Mouse (Mus musculus): Measurements from ENCODE around the gene Vmn2r53. TPM values are rescaled to one million over a fixed set of nuclear protein-coding genes. Genes with fewer than 3 reads are reported as not detected.
"Not testable (repeated sequence)": the region's sequence is repeated elsewhere in the genome, so short reads cannot be mapped to it uniquely, and the experiment has no call there.

The Vmn2r53 gene
- 0.08 TPM in 1 of 2 replicates, not detected in the other for polyA plus RNA-seq (2016; fragmentation: Nextera tagmentation; extraction: Ambion mirVana)

GRCm38 (mm10) chr7:12608688-12609087 lies at the start of gene Vmn2r53:
Vmn2r53 (minus strand) TSS chr7:12608788.
- H3K27ac ChIP-seq, result no peak within 1 kb of the TSS
- no peaks in the 10 kb centered on the region for H3K36me3 ChIP-seq
- no peak within 1 kb of the TSS for H3K4me3 ChIP-seq
- no peaks in the 10 kb centered on the region for H3K27me3 ChIP-seq (replicated peaks)
- H3K4me2 ChIP-seq (replicated peaks), result no peak within 1 kb of the TSS
- H3K9ac ChIP-seq, result no peak within 1 kb of the TSS
- peaks cover 20% of the 10 kb centered on the region for H3K9me3 ChIP-seq
- H3K4me1 ChIP-seq, result no peaks in the 10 kb centered on the region
- no peak for ATAC-seq (ENCODE audit: low FRiP score, low read depth)

- H3K36me3 ChIP-seq; H3K27me3 ChIP-seq (replicated peaks); H3K9ac ChIP-seq; H3K4me3 ChIP-seq; H3K4me2 ChIP-seq (replicated peaks); ATAC-seq (ENCODE audit: low FRiP score, low read depth); H3K9me3 ChIP-seq; H3K4me1 ChIP-seq; H3K27ac ChIP-seq: not testable (repeated sequence)
- WGBS, result 81% methylated on average over 3 of the region's 4 CpGs
These were observed 31.6 kb upstream of the Vmn2r53 start, which contains the start of gene Vmn2r54 for GRCm38 (mm10) chr7:12640219-12640618. Vmn2r54 (minus strand) TSS chr7:12640319.

Other genes starting within 250 kb of the Vmn2r53 start
- gene Vmn1r84, start 239.5 kb downstream of the Vmn2r53 start, polyA plus RNA-seq (2016; fragmentation: Nextera tagmentation; extraction: Ambion mirVana), result 0.05 TPM in 1 of 2 replicates, not detected in the other
- gene Zfp551, start 186.0 kb downstream of the Vmn2r53 start, polyA plus RNA-seq (2016; fragmentation: Nextera tagmentation; extraction: Ambion mirVana), result 4.9 and 5.3 TPM in 2 replicates
- 42.3 and 47.6 TPM in 2 replicates for gene Zfp606, start 130.5 kb downstream of the Vmn2r53 start, polyA plus RNA-seq (2016; fragmentation: Nextera tagmentation; extraction: Ambion mirVana)
- gene 2900092C05Rik, start 96.3 kb downstream of the Vmn2r53 start, polyA plus RNA-seq (2016; fragmentation: Nextera tagmentation; extraction: Ambion mirVana), result not detected in 2 replicates
- gene Vmn2r54, start 31.5 kb upstream of the Vmn2r53 start, polyA plus RNA-seq (2016; fragmentation: Nextera tagmentation; extraction: Ambion mirVana), result not detected in 2 replicates
- gene Vmn2r55, start 76.2 kb upstream of the Vmn2r53 start, polyA plus RNA-seq (2016; fragmentation: Nextera tagmentation; extraction: Ambion mirVana), result not detected in 2 replicates
- gene Vmn2r56, start 126.2 kb upstream of the Vmn2r53 start, polyA plus RNA-seq (2016; fragmentation: Nextera tagmentation; extraction: Ambion mirVana), result not detected in 2 replicates
- gene Zscan18, start 194.8 kb upstream of the Vmn2r53 start, polyA plus RNA-seq (2016; fragmentation: Nextera tagmentation; extraction: Ambion mirVana), result 11.5 and 13.6 TPM in 2 replicates
- 25.5 and 26.4 TPM in 2 replicates for gene Zfp329, start 210.1 kb upstream of the Vmn2r53 start, polyA plus RNA-seq (2016; fragmentation: Nextera tagmentation; extraction: Ambion mirVana)
- 27.4 and 32.4 TPM in 2 replicates for gene Zfp110, start 226.0 kb upstream of the Vmn2r53 start, polyA plus RNA-seq (2016; fragmentation: Nextera tagmentation; extraction: Ambion mirVana)